Mouse (Mus musculus) heart, postnatal 14 days (tissue): ENCODE measurements at regions not wholly inside any gene's neighbourhood (a gene's known extent, or its start where the extent isn't known, plus 50 kb on each side); places are given as distances from the start of the nearest gene placed in this dataset.
A peak's percentile ranks its signal among the peaks of the same experiment; 100 is the strongest.

ENCODE experiments used
- DNase-seq, 2 experiments: peaks; one replicate each; pipeline ENCODE4 v3.0.0; 2021 to 2022
- intact Hi-C: fragments of 180-260 bp; cut with DNase I; formaldehyde crosslinking; loops from one replicate; pipeline ENCODE4 v1.15.1; 2025

DNA sequence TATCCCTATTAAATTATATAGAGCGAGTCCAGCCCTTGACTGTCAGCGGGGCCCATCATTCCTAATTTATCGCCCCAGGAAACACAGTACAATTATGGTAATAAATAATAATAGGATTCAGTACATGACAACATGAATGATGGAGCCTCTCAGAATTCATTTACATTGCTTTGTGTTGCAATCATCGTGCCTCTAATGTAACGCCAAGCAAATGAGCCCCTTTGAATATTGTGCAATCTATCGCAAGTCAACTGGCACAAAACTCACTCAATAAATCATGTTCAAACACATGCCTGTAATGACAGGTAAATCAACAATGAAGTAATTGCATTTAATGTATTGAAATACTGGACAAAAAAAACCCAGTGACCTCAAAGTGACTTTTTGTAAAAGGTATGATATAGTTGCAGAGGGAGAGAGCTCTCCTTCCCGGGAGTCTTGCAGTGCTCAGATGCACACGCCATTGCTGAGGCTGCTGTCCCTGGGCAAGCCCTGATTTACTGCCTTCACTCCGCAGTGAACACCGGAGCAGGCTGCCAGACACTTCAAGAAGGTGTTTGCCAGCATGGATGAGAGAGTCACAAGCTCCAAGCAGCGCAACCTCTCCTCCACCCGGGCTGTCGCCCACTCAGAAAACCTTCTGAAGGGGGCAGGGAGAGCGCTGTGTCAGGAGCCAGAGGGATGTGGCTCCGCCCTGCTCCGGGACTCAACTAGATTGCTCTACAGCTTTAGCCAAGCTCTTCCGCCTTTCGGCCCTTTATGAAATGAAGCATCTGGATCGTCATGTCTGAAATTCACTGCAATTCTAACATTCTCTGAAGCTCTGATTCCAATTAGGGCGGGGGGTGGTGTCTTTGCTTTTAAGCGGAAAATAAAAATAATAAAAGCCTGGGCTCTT is 232.6 kb downstream of the Gm45692 start:
- peak; percentile 69 to 72 for DNase-seq
- intact Hi-C loops: no loop called here

DNA sequence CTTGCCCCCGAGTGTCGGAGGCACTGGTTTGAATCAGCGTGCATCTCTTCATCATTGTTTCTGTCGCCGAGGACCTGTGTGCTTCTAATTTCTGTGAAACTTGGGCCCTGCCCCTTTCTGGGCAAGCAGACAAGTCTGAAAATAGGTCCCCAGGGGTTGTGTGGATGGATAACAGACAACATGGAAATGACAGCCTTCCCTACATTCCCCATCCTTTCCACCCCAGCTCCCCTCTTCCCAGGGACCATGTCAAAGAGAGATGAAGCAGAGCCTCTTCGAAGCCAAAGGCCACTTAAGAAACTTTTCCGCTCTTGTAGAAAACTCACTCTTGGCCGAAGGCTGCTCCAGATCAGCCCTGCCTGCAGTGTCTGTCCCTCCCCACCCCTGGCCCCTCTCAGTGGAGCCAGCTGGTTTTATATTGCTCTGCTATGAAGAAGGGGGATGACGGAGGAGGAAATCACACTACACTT is 233.2 kb downstream of the Gm45692 start:
- intact Hi-C loops: no loop called here
- peak; percentile 81 to 85 for DNase-seq

DNA sequence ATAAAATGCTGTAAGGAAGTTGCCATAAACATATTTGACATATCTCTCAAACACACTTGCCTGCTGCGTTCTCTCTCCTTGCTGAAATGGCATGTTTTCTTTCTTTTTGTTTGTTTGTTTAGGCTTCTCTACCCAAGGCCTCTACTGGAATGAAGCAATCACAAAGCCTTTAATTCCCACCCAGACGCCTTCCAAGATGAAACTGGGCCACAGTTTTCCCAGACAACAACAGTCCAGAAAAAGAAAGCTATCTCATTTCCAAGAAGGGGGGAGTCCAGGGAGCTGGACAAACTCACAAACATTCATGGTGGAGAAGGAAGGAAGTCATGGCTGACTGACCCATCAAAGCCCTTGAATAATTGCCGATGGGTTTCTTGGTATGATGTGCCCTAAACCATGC is 234.1 kb downstream of the Gm45692 start:
- DNase-seq: peak; percentile 23 to 40

DNA sequence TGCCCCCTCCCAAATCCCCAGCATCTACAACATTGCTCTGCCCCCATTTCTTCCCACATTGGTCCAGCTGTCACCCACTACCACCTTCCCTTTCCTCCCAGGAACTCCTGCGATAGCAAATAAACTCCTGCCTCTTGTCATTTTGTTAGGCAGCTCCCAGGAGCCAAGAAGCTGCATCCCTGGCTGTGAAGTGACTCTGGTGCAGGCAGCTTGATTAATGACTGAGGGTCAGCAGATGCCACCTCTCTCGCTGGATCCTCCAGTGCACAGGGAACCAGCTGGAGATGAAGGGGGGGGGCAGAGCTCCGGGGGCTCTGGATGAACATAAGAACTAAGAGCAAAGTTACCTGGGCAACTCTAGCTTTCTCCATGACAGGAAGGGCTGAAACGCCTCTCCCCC is 235.2 kb downstream of the Gm45692 start:
- intact Hi-C loops: no loop called here
- DNase-seq: no peak

More for the DNA sequence above, 234.1 kb downstream of the Gm45692 start:
- intact Hi-C loops: no loop called here

DNA sequence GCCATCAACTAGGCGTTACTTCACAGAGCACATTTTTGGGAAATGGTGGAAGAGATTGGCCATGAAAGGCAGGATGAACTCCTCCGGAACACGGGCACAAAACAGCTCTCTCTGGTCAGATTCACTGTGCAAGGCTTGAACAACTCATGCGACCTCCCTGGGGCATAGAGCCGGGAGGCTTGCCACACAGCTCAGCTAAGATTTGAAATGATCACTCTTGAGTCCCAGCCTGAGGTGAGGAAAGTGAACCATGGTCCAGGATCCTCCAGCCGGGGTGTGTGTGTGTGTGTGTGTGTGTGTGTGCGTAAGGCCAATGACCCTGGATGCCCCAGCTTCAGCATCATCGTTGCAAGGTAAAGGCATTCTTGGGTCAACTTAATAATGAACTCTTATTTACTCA is 237.5 kb downstream of the Gm45692 start:
- intact Hi-C loops: no loop called here
- DNase-seq: peak; percentile 48 to 64

DNA sequence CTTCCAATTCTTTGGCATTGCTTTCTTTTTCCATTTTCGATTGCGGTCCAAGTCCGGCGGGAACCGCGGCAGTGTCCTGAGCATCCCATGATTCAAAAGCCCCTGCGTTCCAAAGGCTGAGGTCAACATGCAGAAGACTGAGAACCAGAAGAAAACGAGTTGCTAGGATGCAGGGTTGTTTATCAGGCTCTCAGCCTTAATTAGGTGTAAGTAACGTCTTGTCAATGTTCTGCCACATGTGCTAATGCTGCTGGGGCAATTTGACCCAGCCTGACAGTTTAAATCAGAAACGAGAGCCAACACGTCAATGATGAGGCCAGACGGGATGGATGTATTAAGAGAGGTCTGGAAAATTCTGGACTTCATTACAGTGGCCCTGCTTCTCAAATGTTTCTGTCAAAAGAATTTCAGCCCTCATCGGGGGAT is 239.4 kb downstream of the Gm45692 start:
- no peak for DNase-seq
- intact Hi-C loops: no loop called here

DNA sequence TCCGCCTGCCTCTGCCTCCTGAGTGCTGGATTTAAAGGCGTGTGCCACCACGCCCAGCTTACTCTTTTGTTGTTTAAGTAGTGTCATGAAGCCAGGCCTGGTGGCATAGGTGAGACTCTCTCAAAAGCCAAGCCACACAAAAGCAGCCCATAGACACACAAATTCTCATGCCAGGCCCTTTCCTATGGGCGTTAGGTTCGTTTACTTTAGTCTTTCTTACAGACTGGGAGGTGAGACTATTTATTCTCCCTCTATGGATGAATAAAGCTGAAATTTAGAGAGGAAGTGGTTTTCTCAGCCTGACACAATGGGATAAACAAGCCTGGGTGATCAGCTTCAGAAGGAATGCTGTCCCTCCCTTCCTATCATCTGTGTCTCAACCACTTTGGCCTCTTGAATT is 243.0 kb downstream of the Gm45692 start:
- intact Hi-C loops: no loop called here
- no peak for DNase-seq

DNA sequence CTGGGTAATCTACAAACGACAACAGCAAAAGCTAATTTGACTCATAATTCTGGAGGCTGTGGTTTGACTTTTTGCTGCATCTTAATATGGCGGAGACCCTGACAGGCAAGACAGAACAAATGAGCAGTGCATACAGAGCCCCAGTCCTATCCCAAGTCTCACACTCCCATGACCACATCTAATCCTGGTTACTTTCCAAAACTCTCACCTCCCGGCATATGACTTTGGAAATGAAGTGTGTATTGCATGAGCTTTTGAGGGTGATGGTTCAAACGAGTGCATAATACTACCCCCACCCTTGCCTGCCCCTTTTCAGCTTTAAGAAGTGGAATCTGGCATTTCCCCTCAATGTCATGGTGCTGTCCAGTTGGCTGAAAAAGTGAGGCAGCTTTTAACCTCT is 244.3 kb downstream of the Gm45692 start:
- DNase-seq: no peak
- intact Hi-C loops: no loop called here

DNA sequence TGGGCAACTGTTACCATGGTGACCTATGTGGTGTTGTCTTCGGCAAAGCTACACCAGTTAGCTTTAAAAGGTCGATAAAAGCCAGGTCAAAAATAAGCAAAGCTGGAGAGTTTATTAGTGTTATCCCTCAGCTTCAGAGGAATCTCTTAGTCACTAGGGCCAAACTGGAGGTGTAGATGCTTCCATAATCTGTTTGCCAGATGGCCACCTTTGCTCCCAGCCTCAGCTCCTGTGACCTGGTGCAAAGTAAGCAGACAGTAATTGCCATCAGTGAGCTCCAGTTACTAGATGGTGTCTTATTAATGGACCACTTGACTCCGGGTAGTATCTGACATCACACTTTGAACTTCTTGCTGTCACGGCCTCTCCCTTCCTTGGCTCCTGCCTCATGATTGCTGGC is 245.3 kb downstream of the Gm45692 start:
- intact Hi-C loops: no loop called here

DNA sequence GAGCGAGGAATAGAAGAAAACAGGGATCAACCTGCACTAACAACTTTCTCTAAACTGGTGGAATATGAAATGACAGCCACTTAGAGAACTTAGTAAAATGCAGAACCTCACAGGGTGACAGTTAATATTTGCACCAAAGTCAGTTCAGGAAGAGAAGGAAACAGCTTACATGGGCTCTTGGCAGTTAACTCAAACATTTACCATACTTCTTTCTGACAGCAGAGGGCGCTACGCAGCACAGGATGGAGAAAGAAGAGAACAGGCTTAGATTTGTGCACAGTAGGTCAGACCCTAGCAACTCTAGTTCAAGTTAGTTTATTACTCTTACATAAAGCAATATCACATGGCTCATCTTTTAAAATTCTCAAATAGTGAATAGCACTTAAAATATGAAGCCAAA is 261.3 kb downstream of the Gm45692 start:
- intact Hi-C loops: loop anchor here (1.0 to 5.0 kb wide), 2 partner anchors 62 to 601 kb away; no protein-coding TSS in a partner anchor
- DNase-seq: peak; percentile 71 to 85

More for the DNA sequence above, 245.3 kb downstream of the Gm45692 start:
- DNase-seq: no peak

DNA sequence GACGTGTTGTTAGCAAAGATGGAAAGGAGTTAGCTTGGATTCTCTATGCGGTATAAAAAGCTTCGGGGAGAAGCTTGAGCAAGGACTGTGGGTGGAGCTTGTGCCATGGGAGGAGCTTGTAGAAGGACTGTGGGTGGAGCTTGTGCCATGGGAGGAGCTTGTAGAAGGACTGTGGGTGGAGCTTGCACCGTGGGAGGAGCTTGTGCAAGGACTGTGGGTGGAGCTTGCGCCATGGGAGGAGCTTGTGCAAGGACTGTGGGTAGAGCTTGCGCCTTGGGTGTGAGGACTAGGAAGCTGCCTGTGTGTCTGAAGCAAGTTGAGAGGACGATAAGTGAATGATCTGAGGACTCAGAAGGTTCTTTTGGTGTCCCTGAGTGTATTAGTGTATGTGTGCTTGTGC is 263.1 kb downstream of the Gm45692 start:
- intact Hi-C loops: loop anchor here (5.0 kb wide), 1 partner anchor 60 kb away; no protein-coding TSS in a partner anchor

DNA sequence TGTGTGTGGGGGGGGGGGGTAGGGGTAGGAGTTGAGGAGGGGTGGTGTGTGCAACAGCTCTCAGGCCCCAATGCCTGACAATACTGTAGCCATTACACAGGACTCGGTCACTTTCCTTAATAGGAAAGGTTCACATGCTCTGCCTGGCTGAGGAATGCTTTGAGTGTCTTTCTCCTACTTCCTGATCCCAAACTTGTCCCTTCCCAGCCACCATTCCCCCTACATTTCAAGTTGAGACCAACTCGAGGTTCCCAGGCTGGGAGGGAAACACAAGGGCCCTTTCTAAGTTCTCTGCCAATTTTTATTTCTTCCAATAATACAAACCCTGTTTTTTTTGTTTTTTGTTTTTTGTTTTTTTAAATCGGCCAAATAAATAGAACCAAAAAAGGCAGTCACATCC is 264.6 kb downstream of the Gm45692 start:
- intact Hi-C loops: loop anchor here (5.0 kb wide), 1 partner anchor 58 kb away; no protein-coding TSS in a partner anchor
- no peak for DNase-seq

More for the DNA sequence above, 263.1 kb downstream of the Gm45692 start:
- no peak for DNase-seq

DNA sequence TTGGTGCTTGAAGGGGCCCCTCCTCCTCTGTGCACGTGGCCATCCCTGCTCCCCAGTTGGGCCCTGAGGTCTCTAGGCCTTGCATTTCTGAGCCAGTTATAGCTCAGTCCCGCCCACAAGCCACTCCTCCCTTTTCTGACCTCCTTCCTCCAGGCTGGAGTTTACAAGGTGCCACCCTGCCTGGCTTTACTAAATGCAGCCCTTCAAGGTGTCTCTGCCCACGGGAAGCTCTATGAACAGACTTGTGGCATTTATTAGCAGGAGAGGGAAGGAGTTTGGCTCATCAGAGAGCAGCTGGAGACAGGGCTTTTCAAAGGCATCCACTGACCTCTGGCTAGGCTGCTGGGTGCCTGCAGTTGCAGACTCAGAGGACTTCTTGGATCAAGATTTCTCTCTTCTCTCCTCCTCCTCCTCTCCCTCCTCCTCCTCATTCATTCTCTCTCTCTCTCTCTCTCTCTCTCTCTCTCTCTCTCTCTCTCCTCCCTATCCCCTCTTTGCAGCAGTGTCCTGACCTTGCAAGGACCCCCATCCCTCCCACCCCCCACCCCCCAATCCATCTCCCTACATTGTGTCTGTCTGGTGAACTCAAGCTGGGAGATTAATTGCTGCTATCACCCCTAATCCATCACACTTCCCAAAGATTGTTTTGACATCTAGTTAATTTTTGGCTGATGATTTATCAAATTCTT is 265.1 kb downstream of the Gm45692 start:
- DNase-seq: peak; percentile 4 to 28
- intact Hi-C loops: loop anchor here (5.0 kb wide), 1 partner anchor 58 kb away; no protein-coding TSS in a partner anchor

DNA sequence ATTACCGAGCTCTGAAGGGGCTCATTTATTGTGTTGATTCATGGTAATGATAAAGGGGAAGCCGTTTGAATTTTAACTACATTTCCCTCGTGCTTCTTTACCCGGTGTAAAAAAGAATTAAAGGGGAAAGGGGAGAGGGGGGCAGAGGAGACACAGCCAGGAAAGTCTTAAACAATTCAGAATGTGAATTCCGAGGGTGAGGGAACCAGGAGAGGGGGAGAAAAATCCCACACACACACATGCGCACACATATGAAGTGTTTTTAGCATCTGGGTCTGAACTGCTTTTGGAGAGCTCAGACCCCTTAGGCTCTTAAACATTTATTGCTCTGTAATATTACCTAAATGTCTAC is 265.6 kb downstream of the Gm45692 start:
- intact Hi-C loops: loop anchor here (5.0 kb wide), 1 partner anchor 57 kb away; no protein-coding TSS in a partner anchor

DNA sequence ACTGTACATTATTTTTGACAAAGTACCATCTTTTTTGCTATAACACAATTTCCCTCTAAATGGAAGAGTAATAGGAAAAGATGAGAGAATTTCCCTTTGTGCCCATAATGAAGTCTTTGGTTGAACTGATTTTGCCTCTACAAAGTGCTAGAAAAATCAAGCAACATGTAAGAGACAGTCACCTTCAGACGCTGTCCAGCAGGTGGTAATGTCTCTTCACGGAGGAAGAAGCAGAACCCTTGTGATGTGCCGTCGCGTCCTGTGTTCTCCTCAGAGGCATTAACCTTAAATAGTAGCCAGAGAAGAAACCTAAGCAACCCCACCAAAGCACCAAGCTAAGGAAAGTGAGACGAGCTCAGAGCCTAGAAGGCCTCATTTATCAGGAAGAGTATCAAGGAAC is 275.7 kb downstream of the Gm45692 start:
- intact Hi-C loops: no loop called here
- no peak for DNase-seq

More for the DNA sequence above, 265.6 kb downstream of the Gm45692 start:
- DNase-seq: no peak

DNA sequence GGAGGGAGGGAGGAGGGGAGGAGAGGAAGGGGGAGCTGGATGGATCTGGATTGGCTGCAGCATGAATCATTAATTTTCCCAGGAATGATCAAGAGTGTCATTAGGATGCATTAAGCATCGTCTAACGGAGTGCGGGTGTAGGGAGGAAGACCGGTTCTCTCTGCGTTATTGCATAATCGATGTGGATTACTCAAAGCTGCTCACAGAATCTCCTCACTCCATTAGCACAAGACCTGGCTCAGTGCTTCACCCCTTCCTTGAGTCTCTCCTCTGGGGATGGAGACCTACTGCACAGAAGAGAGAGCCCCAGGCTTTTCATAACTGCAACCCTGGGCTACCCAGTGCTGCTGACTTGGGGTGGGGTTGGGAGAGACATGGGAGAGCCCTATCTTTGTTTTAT is 300.7 kb downstream of the Gm45692 start:
- intact Hi-C loops: no loop called here
- no peak for DNase-seq

DNA sequence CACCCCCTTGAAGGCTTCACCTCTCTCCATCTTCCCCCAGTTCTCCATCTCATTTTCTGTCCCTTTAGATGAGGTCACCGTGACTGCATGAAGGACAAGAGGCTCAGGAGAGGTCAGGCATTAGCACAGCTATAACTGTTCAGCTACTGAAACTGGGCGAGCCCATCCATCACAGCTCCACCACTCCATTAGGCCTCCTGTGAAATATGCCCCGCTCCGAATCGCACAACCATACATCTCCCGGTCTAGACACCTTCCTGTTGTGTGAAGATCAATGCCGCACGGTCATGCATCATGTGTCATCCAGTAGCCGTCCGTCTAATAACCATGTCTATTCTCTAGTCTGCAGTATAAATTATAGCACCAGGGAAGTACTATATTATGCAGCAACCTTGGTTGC is 301.2 kb downstream of the Gm45692 start:
- intact Hi-C loops: no loop called here

DNA sequence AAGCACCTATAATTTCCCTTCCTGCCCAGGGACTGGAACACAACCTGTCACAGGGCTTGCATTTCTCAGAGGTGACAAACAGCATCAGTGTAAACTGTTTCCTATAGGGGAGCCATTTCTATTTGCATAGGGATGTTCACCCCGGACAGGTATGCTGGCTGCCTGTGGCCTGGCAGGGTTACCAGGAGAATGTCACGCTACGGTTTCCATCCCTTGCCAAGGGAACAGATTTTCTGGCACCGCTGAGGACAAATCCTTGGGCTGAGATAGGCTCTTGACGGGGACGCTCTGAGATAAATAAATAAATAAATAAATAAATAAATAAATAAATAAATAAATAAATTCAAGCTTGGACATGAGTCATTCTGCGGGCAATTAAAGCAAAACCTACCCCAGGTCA is 308.0 kb downstream of the Gm45692 start:
- no peak for DNase-seq
- intact Hi-C loops: no loop called here

More for the DNA sequence above, 301.2 kb downstream of the Gm45692 start:
- DNase-seq: no peak

DNA sequence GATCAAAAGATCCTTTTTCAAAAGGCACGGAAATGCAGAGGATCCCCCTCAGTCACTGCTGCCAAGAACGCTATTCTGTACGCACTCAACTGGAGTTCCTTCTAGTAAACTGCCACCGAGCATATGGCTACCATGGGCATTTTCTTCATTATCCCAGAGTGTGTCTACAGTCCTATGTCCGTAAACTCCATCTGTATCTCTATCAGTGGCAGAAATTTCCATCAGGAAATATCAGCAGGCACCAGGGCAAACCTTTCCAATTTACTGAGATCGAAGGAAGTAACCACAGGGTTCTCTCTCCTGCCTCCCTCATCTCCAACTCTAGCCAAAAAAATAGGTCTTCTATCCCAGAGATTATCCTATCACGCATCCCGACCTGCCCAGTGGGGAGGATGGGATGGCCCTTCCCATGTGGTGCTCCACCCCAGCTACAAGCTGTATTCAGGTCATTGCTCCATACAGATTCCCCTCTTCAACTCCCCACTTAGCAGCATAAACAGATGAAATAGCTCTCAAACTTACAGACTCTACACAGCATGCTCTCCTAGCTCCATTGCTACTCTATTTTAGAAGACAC is 310.5 kb downstream of the Gm45692 start:
- no peak for DNase-seq
- intact Hi-C loops: no loop called here

DNA sequence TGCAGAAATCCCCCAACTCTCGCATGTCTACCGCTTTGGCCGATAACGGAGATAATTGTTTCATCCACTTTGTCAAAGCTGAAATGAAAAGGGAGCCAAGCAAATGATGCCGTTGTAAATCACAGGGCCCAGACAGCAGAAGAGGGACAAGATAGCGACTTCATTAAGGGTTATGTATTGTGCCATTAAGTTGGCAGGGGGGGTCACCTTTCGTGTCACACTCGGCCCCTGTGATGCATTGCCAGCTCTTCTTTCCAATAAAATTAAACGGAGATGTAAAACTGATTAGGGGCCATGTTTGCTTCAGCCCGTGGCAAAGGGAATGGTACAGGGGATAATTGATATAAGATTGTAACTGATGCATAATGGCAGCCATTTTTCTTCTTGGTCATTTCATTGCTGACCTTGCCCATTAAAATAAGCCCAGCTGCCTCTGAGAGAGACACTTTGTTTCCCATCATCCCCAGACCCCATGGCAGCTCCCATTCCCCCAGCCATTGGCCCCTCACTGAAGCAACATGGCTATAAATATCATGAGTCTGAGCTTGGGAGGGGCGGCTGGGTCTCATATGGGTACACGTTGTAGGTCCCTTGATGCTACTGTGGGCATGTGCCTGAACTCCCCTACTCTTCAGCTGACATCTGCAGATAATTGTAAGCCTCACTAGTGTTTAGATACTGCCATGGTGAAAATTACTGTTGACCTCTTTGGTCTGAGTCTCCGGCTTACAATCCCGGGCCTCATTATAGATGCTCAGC is 313.0 kb downstream of the Gm45692 start:
- intact Hi-C loops: no loop called here
- no peak for DNase-seq
